Mouse (Mus musculus) lung, postnatal 0 days (tissue): ENCODE data around the gene H2-M10.2.

Experiments
- CTCF ChIP-seq: IDR thresholded peaks from 2 replicates; pipeline ENCODE4 v1.5.1; 2016; ENCODE audit warnings: antibody characterized with exemption, mild to moderate bottlenecking
- EP300 ChIP-seq: IDR thresholded peaks from 2 replicates; pipeline ENCODE4 v1.6.1; 2016; ENCODE audit warnings: antibody characterized with exemption, mild to moderate bottlenecking, control low read depth

DNA sequence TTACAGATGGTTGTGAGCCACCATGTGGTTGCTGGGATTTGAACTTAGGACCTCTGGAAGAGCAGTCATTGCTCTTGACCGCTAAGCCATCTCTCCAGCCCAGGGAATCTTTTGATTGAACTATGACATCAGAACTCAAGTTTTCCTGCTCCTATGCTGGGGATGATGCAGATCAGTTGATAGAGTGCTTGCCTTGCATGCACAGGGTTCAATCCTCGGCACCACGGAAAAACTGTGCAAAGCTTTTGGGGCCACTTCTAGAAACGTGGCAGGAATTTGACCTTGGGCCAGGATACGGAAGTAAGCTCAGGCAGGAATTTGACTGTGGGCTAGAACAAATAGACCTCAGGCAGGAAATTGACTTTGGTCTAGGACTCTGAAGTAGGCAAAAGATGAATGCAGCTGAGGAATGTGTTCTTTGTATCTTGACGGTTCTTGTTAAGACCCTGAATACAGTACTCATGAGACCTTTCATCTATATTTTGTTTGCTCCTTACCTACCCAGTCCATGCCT lies 33.1 kb downstream of the H2-M10.2 start:
- TF ChIP-seq EP300, result no peak
- no peak for TF ChIP-seq CTCF
